In genomic region chr14:122489686-122490414, GRCm38 (mm10) we compare ENCODE assay signal across 9 mouse cellular contexts. TPM values are rescaled to one million over a fixed set of nuclear protein-coding genes. Genes with fewer than 3 reads are reported as not detected.
DNase-seq lines count a peak whose midpoint lies in the region; ATAC-seq lines count a peak whose summit lies in the region.
"Had no signal": no experiment of that assay in that cellular context is flagged by ENCODE, and none has a peak within 500 bp of the region (broad histone marks: within the 10 kb centered on the region; RNA-seq: fewer than 3 reads in every experiment).

No protein-coding gene starts in this region.

- H3K4me2 ChIP-seq in forebrain, embryonic 15.5 days (replicated peaks): peak overlapping the region; percentile 46

- no peak overlapping the region for H3K9ac ChIP-seq in forebrain, embryonic 15.5 days (replicated peaks)

- ATAC-seq in forebrain, embryonic 15.5 days (replicated peaks): no peak
- no peak for ATAC-seq in activated CD4-positive, CD25-positive, alpha-beta regulatory T cell, adult 4 months

- 1% methylated on average over 12 of the region's 12 CpGs for WGBS in forebrain, embryonic 15.5 days
- WGBS in midbrain, embryonic 10.5 days: under 1% methylated on average over 12 of the region's 12 CpGs

- H3K4me3 ChIP-seq in forebrain, embryonic 15.5 days: peak overlapping the region; percentile 28
- peak overlapping the region; percentile 46 for H3K4me3 ChIP-seq in midbrain, embryonic 10.5 days

- peaks cover 62% of the 10 kb centered on the region for H3K27me3 ChIP-seq in forebrain, embryonic 15.5 days
- H3K27me3 ChIP-seq in midbrain, embryonic 10.5 days (ENCODE audit: low read depth, poor library complexity, severe bottlenecking): peaks cover 92% of the 10 kb centered on the region

- H3K27ac ChIP-seq in forebrain, embryonic 15.5 days (replicated peaks): 0 out of 2 replicates have a peak overlapping the region, but pooled peaks have one; percentile 68
- peak overlapping the region; percentile 71; the same call in 1 of the 2 replicates for H3K27ac ChIP-seq in midbrain, embryonic 10.5 days (replicated peaks)

- no peaks in the 10 kb centered on the region for H3K36me3 ChIP-seq in forebrain, embryonic 15.5 days
- no peaks in the 10 kb centered on the region for H3K36me3 ChIP-seq in midbrain, embryonic 10.5 days

- intact Hi-C loops in gastrocnemius, postnatal 14 days (cut with DNase I; ENCODE audit: low total_unique reads): loop anchor here (10.0 kb wide), 1 partner anchor 395 kb away; no protein-coding TSS in a partner anchor

- peaks cover 18% of the 10 kb centered on the region for H3K4me1 ChIP-seq in forebrain, embryonic 15.5 days
- H3K4me1 ChIP-seq in midbrain, embryonic 10.5 days: peaks cover 34% of the 10 kb centered on the region

- H3K9me3 ChIP-seq in forebrain, embryonic 15.5 days: no peaks in the 10 kb centered on the region
- H3K9me3 ChIP-seq in midbrain, embryonic 10.5 days (replicated peaks): peaks cover 10% of the 10 kb centered on the region; the same call in 1 of the 2 replicates

- DNase-seq in cerebellum, adult 8-10 months: peak; percentile 57
- no peak for DNase-seq in cerebellum, adult 11 months
- peak; percentile 8 for DNase-seq in ZHBTc4 (ENCODE audit: low read depth, low spot score)
- DNase-seq in midbrain, embryonic 10.5 days (ENCODE audit: low spot score): no peak
- no peak for DNase-seq in thymus, postnatal 4 days
- DNase-seq in gastrocnemius, postnatal 14 days: no peak

RNA-seq across cellular contexts. Expression of gene Gm10837, which starts 0.5 kb away (rescaled TPM):
- polyA plus RNA-seq in forebrain, embryonic 15.5 days (2015; fragmentation: Nextera tagmentation; extraction: Ambion mirVana): 0.57 and 0.63 TPM in 2 replicates
- polyA plus RNA-seq in midbrain, embryonic 10.5 days (2016; fragmentation: Nextera tagmentation; extraction: Ambion mirVana): 0.07 and 0.25 TPM in 2 replicates
- polyA plus RNA-seq in activated CD4-positive, CD25-positive, alpha-beta regulatory T cell, adult 4 months (2017; shearing (Covaris generic)): not detected
- total RNA-seq in gastrocnemius, postnatal 14 days (2021): not detected
- polyA plus RNA-seq: testis, adult 2 months had no signal

RNA-seq across cellular contexts. Expression of gene Zic2, which starts 14.6 kb away (rescaled TPM):
- 8.4 and 9.3 TPM in 2 replicates for polyA plus RNA-seq in forebrain, embryonic 15.5 days (2015; fragmentation: Nextera tagmentation; extraction: Ambion mirVana)
- 5.7 and 6.4 TPM in 2 replicates for polyA plus RNA-seq in midbrain, embryonic 10.5 days (2016; fragmentation: Nextera tagmentation; extraction: Ambion mirVana)
- polyA plus RNA-seq in activated CD4-positive, CD25-positive, alpha-beta regulatory T cell, adult 4 months (2017; shearing (Covaris generic)): not detected
- not detected for total RNA-seq in gastrocnemius, postnatal 14 days (2021)

RNA-seq across cellular contexts. Expression of gene Zic5, which starts 24.4 kb away (rescaled TPM):
- polyA plus RNA-seq in forebrain, embryonic 15.5 days (2015; fragmentation: Nextera tagmentation; extraction: Ambion mirVana): 14.2 and 15.2 TPM in 2 replicates
- 13.6 and 15.3 TPM in 2 replicates for polyA plus RNA-seq in midbrain, embryonic 10.5 days (2016; fragmentation: Nextera tagmentation; extraction: Ambion mirVana)
- polyA plus RNA-seq in activated CD4-positive, CD25-positive, alpha-beta regulatory T cell, adult 4 months (2017; shearing (Covaris generic)): under 1 TPM in 1 of 2 experiments, not detected in 1; 0.12 TPM
- total RNA-seq in gastrocnemius, postnatal 14 days (2021): not detected

RNA-seq across cellular contexts. Expression of gene Gm5089, which starts 38.9 kb away (rescaled TPM):
- 0.74 and 0.75 TPM in 2 replicates for polyA plus RNA-seq in forebrain, embryonic 15.5 days (2015; fragmentation: Nextera tagmentation; extraction: Ambion mirVana)
- polyA plus RNA-seq in midbrain, embryonic 10.5 days (2016; fragmentation: Nextera tagmentation; extraction: Ambion mirVana): 0.82 and 1.3 TPM in 2 replicates
- polyA plus RNA-seq in activated CD4-positive, CD25-positive, alpha-beta regulatory T cell, adult 4 months (2017; shearing (Covaris generic)): not detected
- not detected for total RNA-seq in gastrocnemius, postnatal 14 days (2021)
- polyA plus RNA-seq: testis, adult 2 months had no signal

RNA-seq across cellular contexts. Expression of gene Pcca, which starts 44.3 kb away (rescaled TPM):
- polyA plus RNA-seq in forebrain, embryonic 15.5 days (2015; fragmentation: Nextera tagmentation; extraction: Ambion mirVana): 21.9 and 25.2 TPM in 2 replicates
- polyA plus RNA-seq in midbrain, embryonic 10.5 days (2016; fragmentation: Nextera tagmentation; extraction: Ambion mirVana): 30.5 TPM in 2 replicates
- 10 to 100 TPM; 11.5 to 19.5 TPM for polyA plus RNA-seq in activated CD4-positive, CD25-positive, alpha-beta regulatory T cell, adult 4 months (2017; shearing (Covaris generic))
- 10 to 100 TPM; 32.7 to 37.9 TPM for total RNA-seq in gastrocnemius, postnatal 14 days (2021)

Comparison
In these comparisons a context has a peak if more than half of its experiments do, and no peak if none do; other contexts are left out.
1. DNase-seq: peak in cerebellum, adult 8-10 months (single experiment) and ZHBTc4 (single experiment); none in cerebellum, adult 11 months (single experiment), midbrain, embryonic 10.5 days (single experiment), thymus, postnatal 4 days (single experiment) and gastrocnemius, postnatal 14 days (single experiment).
2. RNA of gene Zic5, which starts 24.4 kb away (polyA plus RNA-seq): 13.6 to 15.3 TPM in midbrain, embryonic 10.5 days and 14.2 to 15.2 TPM in forebrain, embryonic 15.5 days; 0.12 TPM in activated CD4-positive, CD25-positive, alpha-beta regulatory T cell, adult 4 months; every median in the first group is over 10 times any median in the second.